Mouse (Mus musculus): ENCODE results near the gene Lemd1.
"Not testable (repeated sequence)": the region's sequence is repeated elsewhere in the genome, so short reads cannot be mapped to it uniquely, and the experiment has no call there.

Lemd1 gene

GRCm38 (mm10) chr1:132191093-132191785 is at the start of gene Lemd1, which contains the start of gene AC124108.1:
Lemd1 (plus strand) TSS chr1:132191431.
AC124108.1 (plus strand) TSS chr1:132191457.
- no peak for DNase-seq (ENCODE audit: low spot score in 2 of 2)

GRCm38 (mm10) chr1:132141753-132142152 is 49.5 kb upstream of the Lemd1 start:
- no peak for DNase-seq (ENCODE audit: low spot score in 2 of 2)

GRCm38 (mm10) chr1:132143079-132143478 is 48.2 kb upstream of the Lemd1 start:
- DNase-seq (ENCODE audit: low spot score in 2 of 2): no peak

GRCm38 (mm10) chr1:132143730-132144129 is 47.5 kb upstream of the Lemd1 start:
- DNase-seq (ENCODE audit: low spot score in 2 of 2): peak; percentile 36 to 54

- DNase-seq (ENCODE audit: low spot score in 2 of 2): peak; percentile 65 to 79
These were observed 47.0 kb upstream of the Lemd1 start for GRCm38 (mm10) chr1:132144223-132144622.

GRCm38 (mm10) chr1:132144837-132145236 is 46.4 kb upstream of the Lemd1 start:
- no peak for DNase-seq (ENCODE audit: low spot score in 2 of 2)

GRCm38 (mm10) chr1:132145973-132146685 is 45.1 kb upstream of the Lemd1 start:
- no peak for DNase-seq (ENCODE audit: low spot score in 2 of 2)

- no peak for DNase-seq (ENCODE audit: low spot score in 2 of 2)
These were observed 41.8 kb upstream of the Lemd1 start for GRCm38 (mm10) chr1:132149410-132149809.

- DNase-seq (ENCODE audit: low spot score in 2 of 2): no peak
These were observed 41.1 kb upstream of the Lemd1 start for GRCm38 (mm10) chr1:132150171-132150570.

GRCm38 (mm10) chr1:132150817-132151601 is 40.2 kb upstream of the Lemd1 start:
- no peak for DNase-seq (ENCODE audit: low spot score in 2 of 2)

- DNase-seq (ENCODE audit: low spot score in 2 of 2): no peak
These were observed 39.3 kb upstream of the Lemd1 start for GRCm38 (mm10) chr1:132151908-132152307.

GRCm38 (mm10) chr1:132153086-132153690 is 38.0 kb upstream of the Lemd1 start:
- no peak for DNase-seq (ENCODE audit: low spot score in 2 of 2)

- no peak for DNase-seq (ENCODE audit: low spot score in 2 of 2)
These were observed 37.5 kb upstream of the Lemd1 start for GRCm38 (mm10) chr1:132153691-132154090.

- peak in 1 of 2 experiments; percentile 55 for DNase-seq (ENCODE audit: low spot score in 2 of 2)
These were observed 35.5 kb upstream of the Lemd1 start for GRCm38 (mm10) chr1:132155737-132156136.

- DNase-seq (ENCODE audit: low spot score in 2 of 2): peak; percentile 68 to 74
These were observed 34.0 kb upstream of the Lemd1 start for GRCm38 (mm10) chr1:132157016-132157781.

- DNase-seq (ENCODE audit: low spot score in 2 of 2): no peak
These were observed 33.4 kb upstream of the Lemd1 start for GRCm38 (mm10) chr1:132157808-132158207.

- no peak for DNase-seq (ENCODE audit: low spot score in 2 of 2)
These were observed 32.5 kb upstream of the Lemd1 start for GRCm38 (mm10) chr1:132158741-132159140.

- no peak for DNase-seq (ENCODE audit: low spot score in 2 of 2)
These were observed 31.6 kb upstream of the Lemd1 start for GRCm38 (mm10) chr1:132159681-132160080.

GRCm38 (mm10) chr1:132161211-132161880 is 29.9 kb upstream of the Lemd1 start:
- DNase-seq (ENCODE audit: low spot score in 2 of 2): no peak

GRCm38 (mm10) chr1:132162618-132163017 is 28.6 kb upstream of the Lemd1 start:
- DNase-seq (ENCODE audit: low spot score in 2 of 2): not testable (repeated sequence)

All from right cerebral cortex, postnatal 36 days (tissue).